Mouse (Mus musculus) brain, embryonic 14.5 days (tissue): Measurements from ENCODE around the gene Mst1r.

Source experiments
- CTCF ChIP-seq: fragments of 200-500 bp; IDR thresholded peaks from 2 replicates; pipeline ENCODE4 v1.5.1; 2012; ENCODE audit warnings: inconsistent platforms, mild to moderate bottlenecking, moderate library complexity, borderline replicate concordance; ENCODE audit not compliant: insufficient read depth, insufficient read length; ENCODE audit errors: extremely low read depth
- POLR2A ChIP-seq: fragments of 200-500 bp; IDR thresholded peaks from 2 replicates; pipeline ENCODE4 v1.6.1; 2012; ENCODE audit warnings: mild to moderate bottlenecking, inconsistent platforms, borderline replicate concordance; ENCODE audit not compliant: poor library complexity, insufficient read depth, insufficient read length, severe bottlenecking; ENCODE audit errors: extremely low read depth

DNA sequence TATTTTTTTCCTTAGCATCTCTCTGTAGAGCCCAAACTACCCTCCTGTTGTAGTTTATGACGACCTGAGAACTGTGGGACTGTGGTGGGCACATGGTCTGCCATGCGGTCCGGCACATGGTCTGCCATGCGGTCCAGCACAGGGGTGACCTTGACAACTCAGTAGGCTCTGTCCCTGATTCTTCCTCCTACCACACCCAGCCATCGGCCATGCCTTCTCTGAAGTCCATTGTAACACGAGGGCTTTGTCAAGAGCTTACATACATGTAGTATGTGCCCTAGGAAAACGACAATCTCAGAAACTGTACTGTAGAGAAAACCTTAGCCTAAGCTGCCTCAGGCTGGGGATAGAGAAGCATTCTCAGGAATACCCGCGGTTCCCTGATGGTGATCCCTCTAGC, 58.0 kb downstream of the Mst1r start:
- TF ChIP-seq POLR2A (no peak), CTCF (no peak)
